Mouse (Mus musculus) kidney, postnatal 14 days (tissue): ENCODE results near the gene Slc39a9.

Source experiments
- DNase-seq: peaks from one replicate; pipeline ENCODE4 v3.0.0; 2022; ENCODE audit warnings: mixed read lengths

Gene Slc39a9

DNA sequence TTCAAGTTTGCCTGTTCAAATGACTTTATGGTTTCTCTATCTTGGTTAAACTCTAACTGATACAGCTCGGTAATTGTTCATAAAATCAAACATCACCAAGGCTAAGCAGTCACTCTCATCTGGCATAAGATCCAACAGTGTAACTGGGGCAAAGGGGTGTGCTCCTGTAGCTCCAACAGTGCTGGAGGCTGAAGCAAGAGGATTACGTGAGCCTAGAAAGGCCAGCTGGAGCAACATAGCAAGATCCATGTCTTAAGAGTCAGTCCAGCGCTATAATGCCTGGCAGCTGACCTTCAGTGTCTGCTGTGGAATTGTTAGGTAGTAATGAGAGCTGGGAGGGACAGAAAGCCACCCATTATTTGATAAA lies 11.0 kb downstream of the Slc39a9 start:
- no peak for DNase-seq

DNA sequence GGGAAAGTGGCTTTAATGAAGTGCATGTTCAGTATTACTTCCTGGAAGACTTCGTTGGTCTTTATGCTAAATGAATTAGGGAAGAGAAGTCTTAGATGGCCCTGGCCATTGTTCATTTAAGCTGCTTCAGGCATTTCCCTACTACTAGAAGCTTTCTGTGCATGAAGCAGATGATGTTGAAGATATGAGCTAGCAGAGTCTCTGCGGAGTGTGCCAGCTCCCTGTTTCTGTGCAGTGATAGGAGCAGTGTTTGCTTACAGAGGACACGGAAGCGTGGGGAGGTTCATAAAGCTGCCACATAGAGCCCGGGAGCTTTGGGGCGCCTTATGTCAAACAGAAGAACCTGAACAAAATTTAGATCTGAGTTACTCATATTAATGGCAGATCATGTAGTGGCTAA lies 15.0 kb downstream of the Slc39a9 start:
- DNase-seq = no peak

DNA sequence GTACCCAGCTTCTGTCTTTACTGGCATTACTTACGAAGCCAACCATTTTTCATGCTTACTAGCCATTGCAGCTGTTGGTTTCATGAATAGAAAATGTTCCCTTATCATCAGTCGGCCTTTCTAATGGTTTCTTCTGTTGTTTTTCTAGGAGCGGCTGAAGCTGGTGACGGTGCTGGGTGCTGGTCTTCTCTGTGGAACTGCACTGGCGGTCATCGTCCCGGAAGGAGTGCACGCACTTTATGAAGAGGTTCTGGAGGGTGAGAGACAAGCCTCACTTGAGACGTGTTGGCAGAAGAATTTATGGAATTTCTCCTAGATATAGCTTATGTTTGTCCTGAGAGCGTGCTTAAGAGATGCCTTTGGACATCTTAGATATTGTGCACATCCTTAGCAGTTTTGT lies 18.6 kb downstream of the Slc39a9 start:
- DNase-seq = no peak

DNA sequence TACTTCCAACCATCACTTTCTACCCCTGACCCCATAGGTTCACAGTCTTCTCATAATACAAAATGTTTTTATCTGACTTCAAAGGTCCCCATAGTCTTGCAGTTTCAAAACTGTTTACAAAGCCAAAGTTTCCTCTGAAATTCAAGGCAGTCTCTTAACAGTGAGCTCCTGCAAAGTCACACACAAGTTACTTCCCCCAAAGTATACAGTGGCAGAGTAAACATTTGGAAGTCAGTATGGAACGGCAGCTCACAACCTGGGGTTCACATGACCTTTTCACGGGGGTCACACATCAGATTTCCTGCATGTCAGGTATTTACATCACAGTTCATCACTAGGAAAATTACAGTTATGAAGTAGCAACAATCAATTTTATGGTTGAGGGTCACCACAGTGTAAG lies 20.3 kb downstream of the Slc39a9 start:
- no peak for DNase-seq

DNA sequence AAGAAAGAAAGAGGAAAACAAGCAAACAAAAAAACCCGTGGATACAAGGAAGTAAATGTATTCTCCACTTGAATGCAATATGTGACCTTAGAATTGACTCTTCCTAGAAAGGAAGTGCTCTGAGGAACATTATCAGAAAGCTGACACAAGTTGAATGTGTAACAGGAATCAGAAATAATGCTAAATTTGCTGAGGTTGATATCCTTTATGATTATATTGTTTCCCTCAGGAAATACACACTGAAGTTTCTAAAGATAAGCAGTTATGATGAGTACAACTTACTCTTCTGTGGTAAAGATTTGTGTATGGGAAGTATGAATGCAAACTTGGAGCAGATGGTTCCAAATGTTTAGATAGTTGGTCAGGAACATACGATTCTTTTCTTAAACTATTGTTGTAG lies 24.7 kb downstream of the Slc39a9 start:
- no peak for DNase-seq

DNA sequence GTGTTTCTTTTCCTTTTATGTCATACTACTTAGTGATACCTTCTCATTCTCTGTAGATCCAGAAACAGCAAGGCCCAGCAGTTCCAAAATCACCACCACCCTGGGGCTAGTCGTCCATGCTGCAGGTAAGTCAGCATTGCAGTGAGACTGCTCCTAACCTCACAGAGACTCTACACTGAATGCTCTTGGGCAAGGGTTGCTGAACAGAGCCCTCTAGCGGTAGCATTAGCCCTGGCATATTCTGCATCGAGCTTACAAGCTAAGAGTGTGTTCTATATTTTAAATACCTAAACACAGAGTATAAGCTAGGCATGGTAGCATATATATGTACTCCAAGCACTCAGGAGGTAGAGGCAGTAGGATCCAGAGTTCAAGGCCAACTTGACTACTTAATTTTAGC lies 29.5 kb downstream of the Slc39a9 start:
- DNase-seq = peak; percentile 66

DNA sequence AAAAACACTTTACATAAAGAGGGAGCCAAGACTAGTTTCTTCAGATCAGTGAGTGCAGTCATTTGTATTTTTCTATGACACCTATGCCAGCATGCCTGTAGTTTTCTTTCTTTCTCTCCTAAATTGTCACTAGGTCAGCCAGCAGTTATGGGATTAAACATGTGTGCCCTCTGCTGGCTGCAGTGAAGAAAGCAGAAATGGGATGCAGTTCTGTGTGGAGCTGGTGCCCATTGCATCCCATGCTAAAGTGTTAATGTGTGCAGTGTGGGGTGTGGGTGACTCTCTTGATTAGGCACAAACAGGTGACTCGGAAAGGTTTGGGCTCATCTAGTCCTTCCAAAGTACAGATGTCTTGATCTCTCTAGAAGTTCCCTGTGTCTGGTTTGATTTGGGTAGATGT lies 37.7 kb downstream of the Slc39a9 start:
- DNase-seq = peak; percentile 34

DNA sequence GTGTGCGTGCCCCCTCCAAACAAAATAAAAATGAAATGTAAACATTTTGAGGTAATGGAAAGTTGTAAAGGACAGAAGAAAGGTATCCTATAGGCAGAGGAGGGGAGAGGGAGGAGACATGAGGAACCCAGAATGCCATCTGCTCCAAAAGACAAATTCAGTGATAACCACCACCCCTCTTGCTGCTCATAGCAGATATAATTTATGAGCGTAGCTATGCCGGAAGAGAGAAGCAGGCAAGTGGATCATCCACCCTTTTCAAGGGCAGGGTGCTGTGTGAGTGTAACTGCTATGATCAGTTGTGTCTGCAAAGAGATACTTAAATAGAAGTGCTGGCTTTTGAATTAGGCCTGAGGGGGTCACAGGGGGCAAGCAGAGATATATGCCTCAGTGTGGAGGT lies 39.9 kb downstream of the Slc39a9 start:
- DNase-seq = no peak

DNA sequence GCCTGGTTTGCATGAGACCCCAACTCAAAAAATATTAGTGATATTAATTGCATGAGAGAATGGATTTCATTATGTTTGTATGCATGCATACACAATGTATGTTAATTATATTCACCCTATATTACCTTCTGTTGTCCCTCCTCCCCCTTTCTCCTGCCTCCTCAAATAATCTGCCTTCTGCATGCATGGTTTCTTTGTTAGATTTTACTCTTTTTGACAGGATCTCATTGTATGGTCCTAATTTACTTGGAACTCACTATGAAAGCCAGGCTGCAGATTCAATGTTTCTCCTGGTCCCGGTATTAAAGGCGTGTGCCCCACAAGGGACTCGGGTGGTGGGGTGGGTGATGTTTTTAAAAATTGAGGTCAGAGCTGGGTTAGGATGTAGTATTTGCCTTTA lies 40.6 kb downstream of the Slc39a9 start:
- DNase-seq = no peak

DNA sequence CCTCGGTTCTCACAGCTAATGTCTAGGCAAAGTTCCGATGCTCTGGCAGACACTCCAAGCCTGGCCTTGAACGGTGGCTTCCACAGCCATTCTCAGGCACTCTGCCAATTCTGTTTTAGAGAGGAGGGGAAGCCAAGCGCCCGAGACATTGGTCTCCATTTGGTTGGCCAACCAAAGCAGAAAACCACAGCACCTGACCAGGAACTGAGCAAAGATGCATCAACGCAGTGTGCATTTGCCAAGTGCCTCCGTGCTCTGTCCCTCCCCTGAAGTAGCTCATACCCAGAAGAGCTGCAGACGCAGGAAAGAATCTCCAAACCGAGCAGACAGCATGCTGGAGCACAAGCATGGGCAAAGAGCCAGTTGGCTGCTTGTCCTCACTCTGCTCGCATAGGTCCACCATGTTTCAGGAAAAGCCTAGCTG lies 44.1 kb downstream of the Slc39a9 start:
- DNase-seq = peak; percentile 27

DNA sequence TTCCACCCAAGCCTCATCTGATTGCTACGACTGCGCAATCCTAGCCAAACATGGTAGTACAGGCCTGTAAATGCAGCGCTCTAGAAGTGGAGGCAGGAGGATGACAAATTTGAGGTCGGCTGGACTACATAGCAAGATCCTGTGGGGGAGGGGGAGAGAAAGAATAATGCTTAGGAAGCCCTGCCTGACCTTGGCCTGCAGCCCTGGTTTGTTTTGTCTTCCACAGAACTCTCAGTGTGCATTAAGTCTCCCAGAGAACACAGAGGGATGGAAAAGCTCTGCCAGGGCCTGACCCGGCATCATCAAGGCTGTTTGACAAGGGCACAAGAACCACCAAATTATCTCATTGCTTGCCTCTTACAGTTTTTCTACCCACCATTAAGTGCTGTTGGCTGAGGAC lies 46.0 kb downstream of the Slc39a9 start:
- no peak for DNase-seq

DNA sequence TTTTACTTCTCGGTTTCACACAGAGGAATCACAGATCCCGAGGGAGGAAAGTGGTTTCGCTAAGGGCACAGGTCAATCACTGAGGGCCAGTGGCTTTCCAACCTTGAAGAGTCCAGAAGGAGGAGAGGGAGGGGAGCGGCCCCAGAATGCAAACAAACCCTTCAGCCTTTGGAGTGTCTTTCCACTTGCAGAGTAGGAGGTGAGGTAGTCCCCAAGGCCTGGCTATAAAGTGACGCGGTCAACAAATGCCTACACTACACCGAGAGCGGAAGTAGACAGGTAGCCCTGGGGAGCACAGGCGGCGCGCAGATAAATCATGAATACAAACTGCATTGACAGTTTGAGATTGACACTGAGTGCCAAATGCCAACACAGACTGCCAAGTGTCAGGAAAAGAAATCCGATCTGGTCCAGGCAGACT lies 48.0 kb downstream of the Slc39a9 start:
- DNase-seq = peak; percentile 16

DNA sequence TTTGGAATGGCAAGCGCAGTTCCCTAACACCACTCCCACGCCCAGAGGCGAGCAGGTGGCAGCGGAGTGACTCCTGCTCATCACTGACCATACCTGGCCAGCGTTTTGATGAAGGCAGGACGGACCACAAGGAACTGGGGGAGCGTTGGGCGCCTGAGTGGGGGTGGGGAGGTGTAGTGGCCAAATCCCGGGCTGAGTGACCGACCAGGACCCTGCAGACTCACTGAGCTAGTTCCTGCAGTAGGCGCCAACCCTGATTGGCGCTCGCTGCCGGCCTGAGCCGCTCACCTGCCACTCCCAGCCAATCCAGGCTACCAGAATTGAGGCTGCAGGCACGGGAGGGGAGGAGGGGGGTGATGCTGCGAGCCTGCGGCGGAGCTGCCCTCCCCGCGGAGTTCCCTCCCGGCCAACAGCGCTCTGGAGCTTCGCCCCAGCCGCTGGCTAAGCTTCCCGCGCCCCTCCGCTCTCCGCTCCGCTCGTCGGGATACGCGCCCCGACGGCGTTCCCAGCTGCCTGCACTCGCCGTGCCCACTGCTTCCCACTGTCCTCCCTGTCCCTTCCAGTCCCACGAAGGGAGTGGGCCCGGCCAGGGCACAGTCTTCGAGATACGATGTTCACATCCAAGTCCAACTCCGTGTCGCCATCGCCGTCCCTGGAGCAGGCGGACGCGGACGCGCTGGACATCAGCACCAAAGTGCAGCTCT lies 48.7 kb downstream of the Slc39a9 start, which contains the start of gene Plekhd1:
Gene Plekhd1, plus strand, starts transcription at position 323 of the 704 bp plus-strand sequence.
- peak; percentile 80 for DNase-seq

DNA sequence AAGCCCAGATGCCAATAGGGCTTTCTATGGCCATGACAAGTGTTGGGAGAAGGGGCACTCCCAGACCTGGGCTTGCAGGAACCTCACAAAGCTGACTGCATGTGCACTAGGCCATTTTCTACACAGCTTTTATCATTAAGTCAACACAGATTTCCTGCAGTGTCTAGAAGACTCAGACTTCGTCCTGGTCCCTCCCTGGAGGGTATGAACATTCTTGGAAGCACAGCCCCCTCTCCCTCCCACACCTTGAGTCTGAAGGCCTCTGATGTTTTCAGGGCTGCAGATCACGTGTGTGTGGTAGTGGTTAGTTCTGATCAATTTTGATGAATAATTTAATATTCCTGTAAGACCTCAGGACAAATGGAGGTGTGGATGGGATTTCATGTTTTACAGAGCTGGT lies 50.0 kb downstream of the Slc39a9 start:
- DNase-seq = no peak

DNA sequence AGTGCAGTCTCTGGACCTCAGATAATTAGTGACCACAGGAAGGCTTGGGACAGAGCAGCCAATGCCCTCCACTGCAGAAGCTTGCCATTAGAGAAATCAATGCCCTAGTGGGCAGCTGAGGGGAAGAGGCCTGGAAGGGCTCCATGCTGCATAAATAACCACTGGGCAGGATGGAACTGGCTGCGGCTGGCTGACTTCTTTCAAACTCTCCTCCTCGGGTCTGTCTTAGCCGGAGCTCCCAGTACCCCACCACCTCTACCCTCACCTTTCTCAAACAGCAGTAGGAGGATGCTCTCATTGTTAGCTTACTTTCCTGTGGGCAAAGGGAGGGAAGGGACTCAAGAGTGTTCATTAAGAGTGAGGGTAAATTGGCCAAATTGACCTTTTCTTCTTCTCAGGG lies 51.3 kb downstream of the Slc39a9 start:
- DNase-seq = peak; percentile 18

DNA sequence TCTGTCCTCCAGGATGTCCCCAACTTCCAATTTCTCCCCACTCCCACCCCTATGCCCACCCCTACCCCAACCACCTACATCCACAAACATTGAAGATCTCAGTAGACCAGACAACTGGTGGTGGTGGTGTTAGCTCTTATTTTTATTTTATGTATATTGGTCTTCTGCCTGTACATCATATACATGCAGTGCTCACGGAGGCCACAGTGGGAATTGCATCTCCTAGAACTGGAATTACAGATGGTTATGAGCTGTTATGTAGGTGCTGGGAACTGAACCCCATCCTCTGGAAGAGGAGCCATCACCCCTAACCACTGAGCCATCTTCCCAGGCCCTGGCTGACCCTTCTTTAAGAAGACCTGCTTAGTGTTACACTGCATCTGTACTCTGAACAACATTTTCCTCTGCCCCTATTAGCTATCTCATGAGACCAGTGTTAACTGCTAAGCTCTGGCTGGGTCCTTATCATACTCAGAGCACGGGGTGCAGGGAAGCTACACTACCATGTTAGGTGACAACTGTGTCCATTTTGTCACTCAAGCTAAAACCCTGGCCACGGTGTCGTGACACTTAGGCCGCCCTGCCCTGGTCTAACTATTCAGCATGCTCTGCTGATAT lies 55.0 kb downstream of the Slc39a9 start:
- no peak for DNase-seq

DNA sequence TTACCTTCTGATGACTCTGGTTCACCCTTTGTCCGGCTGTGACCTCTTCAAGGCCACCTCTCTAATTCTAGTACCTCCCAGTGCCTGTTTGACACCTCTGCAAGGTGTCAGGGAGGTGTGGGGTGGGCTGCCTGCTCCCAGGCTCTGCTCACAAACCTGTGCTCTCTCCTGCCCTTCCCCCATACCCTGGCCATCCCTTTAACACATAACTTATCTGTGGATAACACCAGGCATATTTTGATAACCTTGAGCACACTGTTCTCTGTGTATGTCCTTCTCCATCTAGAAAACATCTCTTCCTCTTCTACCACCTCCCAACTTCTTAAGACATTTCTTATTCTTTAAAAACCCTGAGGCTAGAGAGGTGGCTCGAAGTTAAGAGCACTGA lies 55.5 kb downstream of the Slc39a9 start:
- no peak for DNase-seq

DNA sequence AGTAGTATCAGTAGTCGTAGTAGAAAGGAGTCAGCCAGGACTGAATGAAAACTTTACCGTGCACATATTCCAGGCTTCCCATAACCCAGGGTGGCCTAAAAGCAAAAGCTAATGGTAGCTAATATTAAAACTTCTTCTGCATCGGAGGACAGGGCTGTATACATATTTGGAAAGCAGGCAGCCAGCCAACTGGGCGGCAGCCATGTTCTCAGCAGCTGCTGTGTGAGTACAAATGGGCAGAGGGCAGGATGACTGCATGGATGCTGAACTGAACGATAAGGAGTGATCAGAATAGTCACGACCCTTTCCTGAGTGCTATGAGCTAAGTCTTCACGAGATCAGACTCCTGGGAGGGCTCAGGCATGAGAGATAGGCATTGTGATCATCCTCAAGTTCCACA lies 57.6 kb downstream of the Slc39a9 start:
- DNase-seq = no peak

DNA sequence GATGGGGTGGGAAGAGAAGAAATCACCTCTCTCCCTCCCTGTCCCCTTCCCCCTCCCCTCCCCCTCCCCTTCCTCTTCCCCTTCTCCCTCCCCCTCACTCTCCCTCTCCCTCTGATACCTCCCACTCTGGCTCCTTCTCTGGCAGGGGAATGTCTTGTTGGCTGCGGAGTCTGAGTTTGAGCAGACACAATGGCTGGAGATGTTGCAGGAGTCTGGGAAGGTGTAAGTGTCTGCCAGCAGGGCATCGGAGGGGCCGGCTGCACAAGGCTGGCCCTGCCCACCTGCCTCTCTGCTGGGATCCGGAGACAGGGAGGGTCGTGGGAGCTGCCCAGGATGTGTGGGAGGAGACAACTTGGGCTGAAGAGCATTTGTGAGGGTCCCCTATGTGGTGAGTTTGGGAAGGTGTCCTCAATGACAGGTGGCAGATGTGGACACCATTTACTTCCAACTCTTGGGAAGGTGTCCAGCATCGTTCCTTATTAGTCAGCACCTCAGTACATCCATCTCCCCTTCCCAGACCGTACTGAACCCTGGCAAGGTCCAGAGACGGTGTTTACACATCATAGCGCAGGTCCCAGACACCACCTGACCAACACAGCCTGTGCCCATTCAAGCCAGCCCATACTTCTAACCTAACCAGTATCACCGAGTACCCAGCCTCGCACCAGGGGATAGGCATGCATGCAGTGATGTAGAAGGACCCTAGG lies 62.7 kb downstream of the Slc39a9 start:
- no peak for DNase-seq

DNA sequence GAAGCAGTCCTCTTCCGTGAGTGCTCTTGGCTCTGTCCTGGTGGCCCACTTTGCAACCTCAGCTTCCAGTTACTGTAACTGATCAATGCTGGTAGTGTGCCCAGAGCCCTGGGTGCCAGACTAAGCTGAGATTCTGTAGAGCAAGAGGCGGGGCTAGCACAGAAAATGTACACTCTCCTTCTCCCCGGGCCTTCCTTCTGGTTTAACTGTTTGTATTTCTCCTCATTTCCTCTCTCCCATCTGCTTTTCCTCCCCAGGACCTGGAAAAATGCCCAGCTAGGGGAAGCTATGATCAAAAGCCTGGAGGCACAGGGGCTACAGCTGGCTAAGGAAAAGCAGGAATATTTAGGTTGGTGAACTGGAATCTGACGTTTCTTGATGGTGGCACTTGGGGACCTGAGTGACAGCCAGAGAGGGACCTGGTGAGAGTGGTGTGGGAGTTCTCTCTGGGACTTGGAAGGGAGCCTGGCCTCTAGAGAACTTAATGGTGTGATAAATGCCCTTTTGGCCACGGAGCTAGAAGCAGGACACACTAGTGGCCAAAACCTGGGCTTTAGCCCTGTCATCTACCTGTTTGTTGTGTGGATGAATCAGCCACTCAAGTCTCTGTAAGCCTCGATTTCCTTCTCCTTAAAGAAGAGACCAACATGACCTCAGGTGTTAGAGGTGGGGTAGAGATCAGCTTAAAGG lies 63.4 kb downstream of the Slc39a9 start:
- no peak for DNase-seq

DNA sequence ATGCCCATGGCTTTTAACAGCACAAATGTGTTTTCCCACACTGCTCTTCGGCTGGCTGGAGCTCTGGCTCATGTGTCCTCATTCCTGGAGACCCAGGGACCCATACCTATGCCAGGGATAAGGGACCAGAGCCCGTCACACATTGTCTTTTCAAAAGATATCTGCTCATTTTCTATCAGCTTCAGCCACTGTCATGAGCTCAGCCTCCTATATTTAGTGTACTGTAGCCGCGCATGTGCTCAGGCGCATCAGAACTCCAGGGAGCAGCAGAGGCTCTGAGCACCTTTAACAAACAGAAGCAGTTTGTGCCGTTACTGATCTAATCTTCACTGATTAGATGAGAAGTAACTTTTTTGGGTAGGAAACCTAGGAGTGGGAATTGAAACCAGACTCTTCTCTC lies 72.2 kb downstream of the Slc39a9 start:
- DNase-seq = no peak

DNA sequence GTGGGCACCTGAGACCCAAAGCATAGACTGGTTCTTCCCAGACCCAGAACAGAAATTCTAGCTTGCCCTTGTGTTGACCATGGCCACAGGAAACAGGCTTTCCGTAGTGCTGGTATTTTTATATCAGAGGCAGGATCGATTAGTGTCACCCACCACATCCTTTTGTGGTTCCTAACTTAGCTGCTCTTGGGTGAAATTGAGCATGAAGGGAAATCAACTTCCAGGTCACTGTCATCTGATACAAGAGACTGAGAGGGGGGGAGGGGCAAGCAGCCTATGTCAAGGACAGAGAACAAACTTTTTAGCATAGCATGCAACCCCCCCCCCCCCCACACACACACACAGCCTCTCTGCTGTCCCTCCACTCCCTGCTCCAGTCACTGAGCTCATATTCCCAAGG lies 75.5 kb downstream of the Slc39a9 start:
- no peak for DNase-seq

DNA sequence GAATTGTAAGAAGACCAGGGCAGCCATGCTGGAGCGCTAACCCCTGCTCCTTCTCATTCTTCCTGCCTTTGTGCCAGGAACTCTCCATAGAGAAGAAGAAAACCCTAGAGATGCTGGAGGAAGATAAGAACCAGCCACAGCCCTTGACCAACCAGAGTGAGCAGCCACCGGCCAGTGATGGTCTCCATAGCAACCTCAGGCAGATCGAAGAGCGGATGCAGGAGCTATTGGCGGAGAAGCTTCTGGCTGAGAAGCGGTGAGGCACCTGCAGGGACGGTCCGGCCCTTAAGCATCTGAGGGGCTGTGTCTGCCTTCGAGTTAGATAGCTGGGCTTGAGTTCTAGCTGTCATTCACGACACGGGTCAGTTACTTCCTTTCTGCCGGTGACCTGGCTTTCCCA lies 76.8 kb downstream of the Slc39a9 start:
- no peak for DNase-seq

DNA sequence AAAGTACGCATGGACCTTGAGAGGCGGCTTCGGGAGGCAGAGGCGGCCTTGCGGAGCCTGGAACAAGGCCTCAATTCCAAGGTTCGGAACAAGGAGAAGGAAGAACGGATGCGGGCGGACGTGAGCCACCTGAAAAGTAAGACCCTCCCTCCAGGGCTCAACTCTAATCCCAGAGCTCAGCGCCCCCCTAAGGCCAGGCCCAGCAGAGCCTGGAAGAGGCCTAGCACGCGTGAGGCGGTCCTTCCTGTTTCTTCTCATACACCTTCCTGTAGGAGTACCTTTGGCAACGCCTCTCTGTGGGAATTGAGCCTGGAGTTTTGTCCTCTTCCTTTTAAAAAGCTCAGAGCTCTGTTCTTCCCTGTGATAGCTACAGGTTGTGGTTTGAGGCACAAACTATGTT lies 77.8 kb downstream of the Slc39a9 start:
- DNase-seq = no peak
